ENCODE assay signal across 7 mouse cellular contexts in the genomic region with DNA sequence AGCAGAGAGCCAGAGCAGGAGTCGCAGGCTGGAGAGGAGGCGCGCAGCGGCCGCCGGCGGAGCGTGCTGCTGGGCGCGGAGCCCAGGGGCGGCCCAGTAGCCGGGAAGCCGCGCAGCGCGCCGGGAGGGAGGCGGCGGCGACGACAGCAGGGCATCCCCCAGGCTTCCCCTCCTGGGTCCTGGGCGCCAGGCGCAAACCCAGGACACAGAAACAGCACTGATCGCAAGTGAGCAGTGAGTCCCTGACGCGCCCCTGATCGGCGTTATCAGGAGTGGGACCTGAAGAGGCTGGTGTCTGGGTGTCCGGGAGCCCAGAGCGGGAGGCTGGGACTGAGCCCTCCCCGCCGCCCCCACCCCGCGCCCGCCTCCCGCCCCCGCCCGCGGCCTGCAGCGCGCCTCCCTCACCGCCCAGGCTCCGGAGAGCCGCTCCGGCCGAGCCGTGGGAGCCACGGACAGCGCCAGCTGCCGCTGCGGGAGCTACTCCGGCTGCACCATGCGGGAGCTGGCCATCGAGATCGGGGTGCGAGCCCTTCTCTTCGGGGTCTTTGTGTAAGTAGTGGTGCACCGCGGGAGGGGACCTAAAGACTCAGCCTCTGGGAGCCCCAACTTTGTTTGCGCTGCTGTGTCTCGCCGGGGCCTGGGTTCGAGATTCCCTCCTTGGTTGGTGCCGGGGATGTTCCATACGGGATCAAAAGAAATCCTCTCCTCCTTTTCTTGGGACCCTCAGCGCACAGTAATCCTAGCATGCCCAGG. TPM values are rescaled to one million over a fixed set of nuclear protein-coding genes. Genes with fewer than 3 reads are reported as not detected.
DNase-seq lines count a peak whose midpoint lies in the region; ATAC-seq lines count a peak whose summit lies in the region.

A gene (plus strand): TSS at position 411 of the 753 bp plus-strand sequence.

- peaks cover 8% of the 10 kb centered on the region for H3K4me1 ChIP-seq in forebrain, embryonic 11.5 days (replicated peaks; ENCODE audit: control insufficient read depth, insufficient read depth, low read length)
- peaks cover 26% of the 10 kb centered on the region for H3K4me1 ChIP-seq in hindbrain, embryonic 10.5 days (replicated peaks)
- H3K4me1 ChIP-seq in limb, embryonic 10.5 days = peaks cover 12% of the 10 kb centered on the region
- H3K4me1 ChIP-seq in neural tube, embryonic 13.5 days (replicated peaks) = peaks cover 18% of the 10 kb centered on the region

- no peaks in the 10 kb centered on the region for H3K9me3 ChIP-seq in forebrain, embryonic 11.5 days (ENCODE audit: control insufficient read depth, low read length)
- no peaks in the 10 kb centered on the region for H3K9me3 ChIP-seq in hindbrain, embryonic 10.5 days
- no peaks in the 10 kb centered on the region for H3K9me3 ChIP-seq in limb, embryonic 10.5 days (replicated peaks)
- H3K9me3 ChIP-seq in neural tube, embryonic 13.5 days = no peaks in the 10 kb centered on the region

- ATAC-seq in forebrain, embryonic 11.5 days (replicated peaks; ENCODE audit: low FRiP score) = peak; percentile 70
- peak; percentile 88 for ATAC-seq in neural tube, embryonic 13.5 days (ENCODE audit: low read depth)
- ATAC-seq in monocyte, adult 5-6 weeks (replicated peaks; ENCODE audit: insufficient number of reproducible peaks, low FRiP score, low TSS enrichment, poor library complexity, severe bottlenecking) = no peak

- peak; percentile 10 for DNase-seq in thymus, postnatal 4 days
- DNase-seq in thymus, postnatal 0 days (ENCODE audit: low spot score) = no peak
- peak; percentile 74 for DNase-seq in forebrain, embryonic 11.5 days (ENCODE audit: low spot score)
- DNase-seq in hindbrain, embryonic 10.5 days (ENCODE audit: low spot score) = peak; percentile 58
- DNase-seq in limb, embryonic 10.5 days (ENCODE audit: low spot score) = peak; percentile 56

- H3K9ac ChIP-seq in forebrain, embryonic 11.5 days (ENCODE audit: low read length) = peak within 1 kb of the TSS; percentile 63
- peak within 1 kb of the TSS; percentile 73 for H3K9ac ChIP-seq in neural tube, embryonic 13.5 days

- WGBS in forebrain, embryonic 11.5 days = 1% methylated on average over 48 of the region's 66 CpGs
- 1% methylated on average over 56 of the region's 66 CpGs for WGBS in hindbrain, embryonic 10.5 days
- WGBS in limb, embryonic 10.5 days = under 1% methylated on average over 66 of the region's 66 CpGs
- WGBS in neural tube, embryonic 13.5 days = under 1% methylated on average over 61 of the region's 66 CpGs

- no peak within 1 kb of the TSS for H3K27ac ChIP-seq in forebrain, embryonic 11.5 days (ENCODE audit: low read depth, low read length)
- H3K27ac ChIP-seq in hindbrain, embryonic 10.5 days = peak within 1 kb of the TSS; percentile 85
- no peak within 1 kb of the TSS; the same call in 1 of the 2 replicates for H3K27ac ChIP-seq in limb, embryonic 10.5 days
- H3K27ac ChIP-seq in neural tube, embryonic 13.5 days (replicated peaks) = no peak within 1 kb of the TSS

- peak within 1 kb of the TSS; percentile 48 for H3K4me3 ChIP-seq in forebrain, embryonic 11.5 days (ENCODE audit: low read depth, low read length)
- peak within 1 kb of the TSS; percentile 68 for H3K4me3 ChIP-seq in hindbrain, embryonic 10.5 days
- H3K4me3 ChIP-seq in limb, embryonic 10.5 days = peak within 1 kb of the TSS; percentile 59
- peak within 1 kb of the TSS; percentile 50 for H3K4me3 ChIP-seq in neural tube, embryonic 13.5 days

- peak within 1 kb of the TSS; percentile 87 for H3K4me2 ChIP-seq in forebrain, embryonic 11.5 days (ENCODE audit: low read depth, low read length, severe bottlenecking)
- peak within 1 kb of the TSS; percentile 91 for H3K4me2 ChIP-seq in neural tube, embryonic 13.5 days

- peaks cover 17% of the 10 kb centered on the region for H3K27me3 ChIP-seq in forebrain, embryonic 11.5 days (ENCODE audit: control insufficient read depth, insufficient read depth, low read length)
- H3K27me3 ChIP-seq in hindbrain, embryonic 10.5 days (ENCODE audit: insufficient read depth, poor library complexity, severe bottlenecking) = peaks cover 51% of the 10 kb centered on the region
- peaks cover 60% of the 10 kb centered on the region for H3K27me3 ChIP-seq in limb, embryonic 10.5 days (ENCODE audit: low read depth, poor library complexity, severe bottlenecking)
- H3K27me3 ChIP-seq in neural tube, embryonic 13.5 days = peaks cover 53% of the 10 kb centered on the region

- no peaks in the 10 kb centered on the region for H3K36me3 ChIP-seq in forebrain, embryonic 11.5 days (ENCODE audit: control insufficient read depth, insufficient read depth, low read length)
- H3K36me3 ChIP-seq in hindbrain, embryonic 10.5 days = no peaks in the 10 kb centered on the region
- no peaks in the 10 kb centered on the region for H3K36me3 ChIP-seq in limb, embryonic 10.5 days
- H3K36me3 ChIP-seq in neural tube, embryonic 13.5 days = no peaks in the 10 kb centered on the region

RNA-seq across cellular contexts. Expression of the gene that starts here (rescaled TPM):
- polyA plus RNA-seq in thymus, postnatal 0 days (2015; fragmentation: Nextera tagmentation; extraction: Ambion mirVana) = 0.17 TPM in 1 of 2 replicates, not detected in the other
- polyA plus RNA-seq in forebrain, embryonic 11.5 days (2014; fragmentation: Nextera tagmentation; extraction: Ambion mirVana) = 1.0 and 2.4 TPM in 2 replicates
- 1.4 and 1.6 TPM in 2 replicates for polyA plus RNA-seq in hindbrain, embryonic 10.5 days (2016; fragmentation: Nextera tagmentation; extraction: Ambion mirVana)
- polyA plus RNA-seq in limb, embryonic 10.5 days (2016; fragmentation: Nextera tagmentation; extraction: Ambion mirVana) = not detected in 2 replicates
- polyA plus RNA-seq in neural tube, embryonic 13.5 days (2015; fragmentation: Nextera tagmentation; extraction: Ambion mirVana) = 2.6 and 3.0 TPM in 2 replicates
- total RNA-seq in monocyte, adult 5-6 weeks (2017) = not detected in 3 replicates

Comparison
In these comparisons a context has a peak if more than half of its experiments do, and no peak if none do; other contexts are left out.
1. Peak in DNase-seq and H3K4me3 ChIP-seq in limb, embryonic 10.5 days; RNA of the gene not detected or under 1 TPM.